Mouse (Mus musculus): ENCODE measurements around the gene Csrp1. TPM values are rescaled to one million over a fixed set of nuclear protein-coding genes. Genes with fewer than 3 reads are reported as not detected.

Gene Csrp1
- polyA plus RNA-seq, 1 experiment from 2014 or later, result 42.0 TPM

- H3K36me3 ChIP-seq (replicated peaks), result peaks cover 15% of the 10 kb centered on the region
- no peak overlapping the region for H3K27ac ChIP-seq
- 76% methylated on average over 7 of the region's 7 CpGs for WGBS
- H3K9me3 ChIP-seq, result no peaks in the 10 kb centered on the region
- H3K4me3 ChIP-seq, result no peak overlapping the region
- H3K4me1 ChIP-seq, result peaks cover 37% of the 10 kb centered on the region
- DNase-seq (ENCODE audit: extremely low spot score, low spot score), result no peak
- peaks cover 62% of the 10 kb centered on the region for H3K27me3 ChIP-seq (ENCODE audit: poor library complexity, severe bottlenecking)
Observed at GRCm38 (mm10) chr1:135770237-135770636, 50.4 kb downstream of the Csrp1 start.

- no peak for DNase-seq (ENCODE audit: extremely low spot score, low spot score)
- Histone ChIP-seq H3K27me3 (ENCODE audit: poor library complexity, severe bottlenecking) (peaks cover 54% of the 10 kb centered on the region), H3K4me1 (peaks cover 29% of the 10 kb centered on the region), H3K9me3 (no peaks in the 10 kb centered on the region), H3K36me3 (replicated peaks) (peaks cover 15% of the 10 kb centered on the region), H3K4me3 (no peak overlapping the region), H3K27ac (0 out of 2 replicates have a peak overlapping the region, but pooled peaks have one; percentile 31)
- WGBS, result 77% methylated on average over 12 of the region's 12 CpGs
Observed at GRCm38 (mm10) chr1:135770896-135771572, 51.2 kb downstream of the Csrp1 start.

GRCm38 (mm10) chr1:135771573-135771970 is 51.7 kb downstream of the Csrp1 start:
- Histone ChIP-seq H3K36me3 (replicated peaks) (peaks cover 15% of the 10 kb centered on the region), H3K4me1 (peaks cover 23% of the 10 kb centered on the region), H3K9me3 (no peaks in the 10 kb centered on the region), H3K4me3 (no peak overlapping the region), H3K27ac (no peak overlapping the region), H3K27me3 (ENCODE audit: poor library complexity, severe bottlenecking) (peaks cover 49% of the 10 kb centered on the region)
- no peak for DNase-seq (ENCODE audit: extremely low spot score, low spot score)
- WGBS, result 79% methylated on average over 8 of the region's 8 CpGs

GRCm38 (mm10) chr1:135776596-135776995 is 56.7 kb downstream of the Csrp1 start:
- Histone ChIP-seq H3K4me1 (peaks cover 27% of the 10 kb centered on the region), H3K9me3 (no peaks in the 10 kb centered on the region), H3K36me3 (replicated peaks) (no peaks in the 10 kb centered on the region), H3K27ac (no peak overlapping the region), H3K27me3 (ENCODE audit: poor library complexity, severe bottlenecking) (peaks cover 28% of the 10 kb centered on the region), H3K4me3 (no peak overlapping the region)
- no peak for DNase-seq (ENCODE audit: extremely low spot score, low spot score)

GRCm38 (mm10) chr1:135777046-135777445 is 57.2 kb downstream of the Csrp1 start:
- Histone ChIP-seq H3K4me3 (no peak overlapping the region), H3K36me3 (replicated peaks) (no peaks in the 10 kb centered on the region), H3K27me3 (ENCODE audit: poor library complexity, severe bottlenecking) (peaks cover 27% of the 10 kb centered on the region), H3K9me3 (no peaks in the 10 kb centered on the region), H3K27ac (no peak overlapping the region), H3K4me1 (peaks cover 27% of the 10 kb centered on the region)
- 96% methylated on average over 1 of the region's 1 CpGs for WGBS
- DNase-seq (ENCODE audit: extremely low spot score, low spot score), result no peak

GRCm38 (mm10) chr1:135778780-135779535 is 59.1 kb downstream of the Csrp1 start, which contains the start of gene Tnni1:
TSS of gene Tnni1 (plus strand) at chr1:135779434.
- Histone ChIP-seq H3K4me3 (no peak within 1 kb of the TSS), H3K27ac (peak within 1 kb of the TSS; percentile 67), H3K4me1 (peaks cover 38% of the 10 kb centered on the region), H3K9me3 (no peaks in the 10 kb centered on the region), H3K27me3 (ENCODE audit: poor library complexity, severe bottlenecking) (peaks cover 27% of the 10 kb centered on the region), H3K36me3 (replicated peaks) (no peaks in the 10 kb centered on the region)
- 36% methylated on average over 22 of the region's 22 CpGs for WGBS
- no peak for DNase-seq (ENCODE audit: extremely low spot score, low spot score)

- WGBS, result 69% methylated on average over 4 of the region's 4 CpGs
Observed at GRCm38 (mm10) chr1:135780649-135781048, 60.8 kb downstream of the Csrp1 start.

DNA sequence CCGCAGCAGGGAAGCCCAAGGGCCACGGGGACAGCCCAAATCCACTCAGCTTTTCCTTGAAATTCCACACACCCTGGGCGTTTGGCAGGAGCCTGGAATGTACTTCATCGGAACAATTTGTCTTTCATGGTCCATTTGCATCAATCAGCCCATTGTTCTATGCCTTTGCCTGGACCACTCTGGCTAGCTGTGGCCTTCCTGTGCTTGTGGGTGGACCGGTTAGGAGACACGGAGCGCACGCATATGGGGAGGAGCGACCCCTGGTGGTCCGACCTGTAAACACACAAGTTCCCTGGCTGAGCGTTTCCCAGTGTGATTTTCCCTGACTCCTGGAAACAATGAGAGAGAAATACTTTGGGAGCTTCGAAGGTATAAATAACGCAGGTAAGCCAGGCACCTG is 61.4 kb downstream of the Csrp1 start:
- H3K4me3 ChIP-seq, result no peak overlapping the region
- WGBS, result 17% methylated on average over 13 of the region's 13 CpGs
- H3K9me3 ChIP-seq, result no peaks in the 10 kb centered on the region
- peak; percentile 72 for DNase-seq (ENCODE audit: extremely low spot score, low spot score)
- no peaks in the 10 kb centered on the region for H3K36me3 ChIP-seq (replicated peaks)
- peaks cover 38% of the 10 kb centered on the region for H3K4me1 ChIP-seq
- H3K27ac ChIP-seq, result 0 out of 2 replicates have a peak overlapping the region, but pooled peaks have one; percentile 20
- peaks cover 27% of the 10 kb centered on the region for H3K27me3 ChIP-seq (ENCODE audit: poor library complexity, severe bottlenecking)

More at GRCm38 (mm10) chr1:135780649-135781048, 60.8 kb downstream of the Csrp1 start:
- no peak overlapping the region for H3K4me3 ChIP-seq
- DNase-seq (ENCODE audit: extremely low spot score, low spot score), result no peak
- peaks cover 38% of the 10 kb centered on the region for H3K4me1 ChIP-seq
- no peaks in the 10 kb centered on the region for H3K36me3 ChIP-seq (replicated peaks)
- H3K27ac ChIP-seq, result no peak overlapping the region
- peaks cover 27% of the 10 kb centered on the region for H3K27me3 ChIP-seq (ENCODE audit: poor library complexity, severe bottlenecking)
- H3K9me3 ChIP-seq, result no peaks in the 10 kb centered on the region

DNA sequence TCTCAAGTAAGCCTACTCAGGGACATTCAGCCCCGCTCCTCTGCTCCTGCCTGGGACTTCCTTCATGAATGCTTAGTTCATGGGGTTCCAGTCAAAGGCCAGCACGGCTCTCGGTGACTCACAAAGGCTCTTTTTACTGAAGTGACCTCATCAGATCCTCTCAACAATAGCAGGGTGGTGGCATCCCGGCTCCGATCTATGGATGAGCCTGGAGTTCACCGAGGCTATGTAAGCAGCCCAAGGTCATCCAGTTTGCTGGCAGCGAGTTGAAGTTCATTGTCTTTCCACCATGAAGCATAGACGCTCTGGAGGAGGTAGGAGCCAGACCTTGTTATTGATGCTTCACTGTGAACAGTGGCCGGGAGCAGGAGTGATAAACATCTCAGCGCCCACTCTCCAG is 63.0 kb downstream of the Csrp1 start:
- DNase-seq (ENCODE audit: extremely low spot score, low spot score), result no peak
- peaks cover 38% of the 10 kb centered on the region for H3K4me1 ChIP-seq
- WGBS, result 42% methylated on average over 10 of the region's 10 CpGs
- no peak overlapping the region for H3K4me3 ChIP-seq
- no peaks in the 10 kb centered on the region for H3K36me3 ChIP-seq (replicated peaks)
- H3K9me3 ChIP-seq, result no peaks in the 10 kb centered on the region
- 0 out of 2 replicates have a peak overlapping the region, but pooled peaks have one; percentile 26 for H3K27ac ChIP-seq
- peaks cover 27% of the 10 kb centered on the region for H3K27me3 ChIP-seq (ENCODE audit: poor library complexity, severe bottlenecking)

DNA sequence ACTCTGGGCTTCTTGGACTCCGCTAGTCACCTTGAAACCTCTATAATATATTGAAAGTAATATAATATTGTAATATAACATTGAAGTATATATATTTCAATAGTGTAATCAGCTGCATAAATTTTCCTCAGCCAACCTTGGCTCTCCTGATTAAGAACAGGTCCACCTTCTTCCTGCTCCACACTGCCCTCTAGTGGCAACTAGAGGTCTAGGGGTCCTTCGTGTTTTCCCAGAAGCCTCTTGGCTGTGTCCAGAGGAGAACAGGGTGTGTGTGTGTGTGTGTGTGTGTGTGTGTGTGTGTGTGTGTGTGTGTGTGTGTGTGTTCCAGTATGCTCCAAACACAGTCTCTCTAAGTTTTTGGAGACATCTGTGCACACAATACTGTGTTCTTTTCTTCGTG is 67.9 kb downstream of the Csrp1 start:
- DNase-seq (ENCODE audit: extremely low spot score, low spot score), result peak; percentile 76
- Histone ChIP-seq H3K27ac (no peak overlapping the region), H3K4me3 (no peak overlapping the region), H3K27me3 (ENCODE audit: poor library complexity, severe bottlenecking) (peaks cover 26% of the 10 kb centered on the region), H3K9me3 (no peaks in the 10 kb centered on the region), H3K4me1 (peaks cover 21% of the 10 kb centered on the region), H3K36me3 (replicated peaks) (no peaks in the 10 kb centered on the region)
- 48% methylated on average over 3 of the region's 3 CpGs for WGBS

- H3K27me3 ChIP-seq (ENCODE audit: poor library complexity, severe bottlenecking), result peaks cover 35% of the 10 kb centered on the region
- no peak for DNase-seq (ENCODE audit: extremely low spot score, low spot score)
- no peaks in the 10 kb centered on the region for H3K9me3 ChIP-seq
- WGBS, result 59% methylated on average over 10 of the region's 10 CpGs
- peaks cover 24% of the 10 kb centered on the region for H3K4me1 ChIP-seq
- no peak overlapping the region for H3K27ac ChIP-seq
- H3K4me3 ChIP-seq, result no peak overlapping the region
- H3K36me3 ChIP-seq (replicated peaks), result no peaks in the 10 kb centered on the region
Observed at GRCm38 (mm10) chr1:135788708-135789107, 68.8 kb downstream of the Csrp1 start.

GRCm38 (mm10) chr1:135789815-135790214 is 70.0 kb downstream of the Csrp1 start:
- H3K27ac ChIP-seq, result 0 out of 2 replicates have a peak overlapping the region, but pooled peaks have one; percentile 11
- peak; percentile 75 for DNase-seq (ENCODE audit: extremely low spot score, low spot score)
- H3K4me3 ChIP-seq, result no peak overlapping the region
- H3K4me1 ChIP-seq, result peaks cover 35% of the 10 kb centered on the region
- H3K36me3 ChIP-seq (replicated peaks), result no peaks in the 10 kb centered on the region
- H3K9me3 ChIP-seq, result no peaks in the 10 kb centered on the region
- H3K27me3 ChIP-seq (ENCODE audit: poor library complexity, severe bottlenecking), result peaks cover 46% of the 10 kb centered on the region
- 16% methylated on average over 5 of the region's 5 CpGs for WGBS
